Mouse (Mus musculus): Measurements from ENCODE around the gene Tuba1a.

GRCm38 (mm10) chr15:98954425-98955253, 1.1 kb upstream of the Tuba1a start:
- TF ChIP-seq CTCF (IDR thresholded peaks at IDR 0.05) (no peak), EP300 (IDR thresholded peaks at IDR 0.05) (no peak)

All from lung, postnatal 0 days (tissue).